Mouse (Mus musculus) midbrain, embryonic 16.5 days (tissue): ENCODE measurements at regions not wholly inside any gene's neighbourhood (a gene's known extent, or its start where the extent isn't known, plus 50 kb on each side); places are given as distances from the start of the nearest gene placed in this dataset.

Source experiments
- ATAC-seq: fragments of 200-750 bp; cut with Nextera tagmentation; 2 replicates; pipeline ENCODE4 v1.8.0; 2017; ENCODE audit warnings: moderate TSS enrichment
- H3K27ac ChIP-seq: fragments of 300-500 bp; sonication (generic); 2 replicates; pipeline ENCODE4 v1.5.1; 2014; ENCODE audit warnings: mild to moderate bottlenecking, low read length, mixed read lengths
- H3K27me3 ChIP-seq: fragments of 300-500 bp; sonication (generic); 2 replicates; pipeline ENCODE4 v1.6.1; 2014; ENCODE audit warnings: low read depth, low read length, mixed read lengths; ENCODE audit not compliant: control insufficient read depth, insufficient read depth
- H3K36me3 ChIP-seq: fragments of 300-500 bp; sonication (generic); 2 replicates; pipeline ENCODE4 v1.6.1; 2014; ENCODE audit warnings: mild to moderate bottlenecking, low read length, moderate library complexity, mixed read lengths; ENCODE audit not compliant: control insufficient read depth, insufficient read depth
- H3K4me1 ChIP-seq: fragments of 300-500 bp; sonication (generic); 2 replicates; pipeline ENCODE4 v1.6.1; 2014; ENCODE audit warnings: mild to moderate bottlenecking, low read length, mixed read lengths; ENCODE audit not compliant: control insufficient read depth, insufficient read depth
- H3K4me2 ChIP-seq: fragments of 300-500 bp; sonication (generic); 2 replicates; pipeline ENCODE4 v1.6.1; 2014; ENCODE audit warnings: mild to moderate bottlenecking, low read length, mixed read lengths
- H3K4me3 ChIP-seq: fragments of 300-500 bp; sonication (generic); 2 replicates; pipeline ENCODE4 v1.5.1; 2014; ENCODE audit warnings: low read depth, mild to moderate bottlenecking, low read length, moderate library complexity, mixed read lengths
- H3K9ac ChIP-seq: fragments of 300-500 bp; sonication (generic); 2 replicates; pipeline ENCODE4 v1.6.1; 2014; ENCODE audit warnings: low read depth, low read length, mixed read lengths
- H3K9me3 ChIP-seq: fragments of 300-500 bp; sonication (generic); replicated peaks from 2 replicates; pipeline ENCODE4 v1.6.1; 2014; ENCODE audit warnings: mild to moderate bottlenecking, low read length, mixed read lengths; ENCODE audit not compliant: control insufficient read depth, poor library complexity, severe bottlenecking
- WGBS: fragments of 180-500 bp; shearing (Covaris S2); extraction: QIAGEN DNeasy Blood & Tissue Kit; methylation state at CpG from one replicate; pipeline ENCODE4 v1.1.7; 2014; 5-methylcytosine and 5-hydroxymethylcytosine counted together

DNA sequence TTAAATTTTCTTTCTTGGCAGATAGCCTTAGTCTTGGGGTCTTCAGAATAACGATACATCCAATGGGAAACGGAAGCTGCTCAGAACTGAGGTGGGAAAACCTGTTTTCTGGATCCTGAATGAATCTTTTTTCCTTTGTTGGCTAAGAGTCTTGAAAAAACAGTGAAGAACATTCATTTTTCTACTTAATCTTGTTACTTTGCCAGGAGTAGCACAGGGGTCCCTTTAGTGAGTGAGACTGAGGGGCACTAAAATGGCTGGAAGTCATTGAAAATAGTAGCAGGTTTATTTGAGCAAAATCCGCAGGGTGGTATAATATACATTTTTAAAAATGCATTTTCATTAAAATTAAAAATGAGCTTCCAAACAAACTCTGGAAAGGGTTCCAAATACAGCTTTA lies 442.8 kb downstream of the Gm43517 start:
- no peaks in the 10 kb centered on the region for H3K9me3 ChIP-seq
- no peaks in the 10 kb centered on the region for H3K27me3 ChIP-seq
- no peaks in the 10 kb centered on the region for H3K4me1 ChIP-seq
- H3K27ac ChIP-seq = no peak overlapping the region
- ATAC-seq = no peak
- no peaks in the 10 kb centered on the region for H3K36me3 ChIP-seq
- no peak overlapping the region for H3K9ac ChIP-seq
- 85% methylated on average over 3 of the region's 3 CpGs for WGBS
- H3K4me2 ChIP-seq = no peak overlapping the region
- no peak overlapping the region for H3K4me3 ChIP-seq

DNA sequence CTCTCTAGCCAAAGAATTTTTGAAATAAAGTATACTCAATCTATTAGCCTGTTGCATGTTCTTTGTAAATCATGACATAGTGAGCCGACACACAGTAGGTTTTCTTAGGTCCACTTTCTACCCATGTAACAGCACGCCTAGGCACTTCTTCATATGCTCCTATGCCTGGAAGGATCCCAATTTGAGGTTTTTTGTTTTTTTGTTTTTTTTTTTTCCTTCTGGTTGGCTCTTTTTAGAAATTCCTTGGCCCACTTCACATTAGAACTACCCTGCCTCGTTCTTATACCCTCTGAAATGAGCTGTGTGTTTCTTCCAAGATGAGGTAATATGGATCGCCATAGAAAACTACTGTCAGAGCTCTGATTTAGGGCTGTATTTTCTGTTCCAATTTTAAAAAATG lies 443.6 kb downstream of the Gm43517 start:
- Histone ChIP-seq H3K9me3 (no peaks in the 10 kb centered on the region), H3K36me3 (no peaks in the 10 kb centered on the region), H3K4me2 (no peak overlapping the region), H3K4me3 (no peak overlapping the region), H3K27ac (no peak overlapping the region), H3K9ac (no peak overlapping the region), H3K4me1 (no peaks in the 10 kb centered on the region), H3K27me3 (no peaks in the 10 kb centered on the region)
- no peak for ATAC-seq
- WGBS = 80% methylated on average over 4 of the region's 4 CpGs

DNA sequence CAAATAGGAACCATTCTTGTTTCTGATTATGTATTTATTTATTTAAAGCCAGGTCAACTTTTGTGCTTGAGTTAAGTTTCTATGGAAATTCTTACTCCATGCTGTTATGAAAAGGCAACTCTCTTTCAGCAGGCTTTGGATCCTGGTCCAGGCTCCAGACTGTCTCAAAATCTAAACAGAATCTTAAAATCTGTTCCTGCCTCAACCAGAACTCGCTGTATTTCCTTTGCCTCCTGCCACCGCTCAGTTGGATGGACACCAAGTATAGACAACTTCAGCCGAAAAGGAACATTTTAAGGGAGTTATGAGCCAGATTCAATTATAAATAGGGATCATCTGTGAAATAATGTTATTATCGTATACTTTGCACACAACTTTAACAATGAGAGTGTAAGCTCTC lies 445.7 kb downstream of the Gm43517 start:
- no peaks in the 10 kb centered on the region for H3K36me3 ChIP-seq
- no peaks in the 10 kb centered on the region for H3K27me3 ChIP-seq
- no peak for ATAC-seq
- H3K4me3 ChIP-seq = no peak overlapping the region
- WGBS = 94% methylated on average over 4 of the region's 4 CpGs
- H3K9me3 ChIP-seq = no peaks in the 10 kb centered on the region
- no peak overlapping the region for H3K9ac ChIP-seq
- no peak overlapping the region for H3K27ac ChIP-seq
- H3K4me1 ChIP-seq = no peaks in the 10 kb centered on the region
- no peak overlapping the region for H3K4me2 ChIP-seq

DNA sequence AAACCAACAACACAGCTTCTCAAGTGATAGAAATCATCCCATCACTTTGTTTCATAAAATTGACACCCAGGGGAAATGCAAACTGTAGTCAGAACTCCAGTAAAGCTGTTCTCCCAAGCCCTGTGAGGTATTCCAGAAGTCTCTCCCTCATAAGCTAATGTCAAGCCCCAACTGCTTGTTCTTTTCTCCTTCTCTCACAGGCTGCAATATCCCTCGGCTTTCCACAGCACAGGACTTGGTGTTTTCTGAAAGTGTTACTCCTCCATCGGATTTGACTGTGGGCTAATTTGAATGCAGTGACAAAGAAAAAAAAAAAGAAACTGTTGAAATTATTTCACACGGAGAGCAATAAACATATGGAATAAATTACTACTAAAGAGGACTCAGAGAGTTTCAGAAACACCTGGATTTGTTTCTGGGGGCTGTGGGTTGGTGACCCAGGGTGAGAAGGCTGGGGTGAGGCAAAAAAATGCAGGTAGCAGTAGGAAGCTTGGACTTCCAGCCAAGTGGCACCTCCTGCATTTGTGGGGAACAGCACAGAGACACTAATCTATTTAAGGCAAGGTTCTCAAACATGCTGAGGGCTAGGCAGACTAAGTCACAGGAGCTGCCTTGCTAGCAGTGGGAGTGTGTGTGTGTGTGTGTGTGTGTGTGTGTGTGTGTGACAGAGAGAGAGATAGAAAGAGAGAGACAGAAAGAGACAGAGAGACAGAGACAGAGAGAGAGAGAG lies 447.3 kb downstream of the Gm43517 start:
- no peak for ATAC-seq
- Histone ChIP-seq H3K9me3 (no peaks in the 10 kb centered on the region), H3K4me1 (no peaks in the 10 kb centered on the region), H3K4me2 (no peak overlapping the region), H3K27ac (no peak overlapping the region), H3K27me3 (no peaks in the 10 kb centered on the region), H3K9ac (no peak overlapping the region), H3K4me3 (no peak overlapping the region), H3K36me3 (no peaks in the 10 kb centered on the region)
- 69% methylated on average over 3 of the region's 3 CpGs for WGBS

DNA sequence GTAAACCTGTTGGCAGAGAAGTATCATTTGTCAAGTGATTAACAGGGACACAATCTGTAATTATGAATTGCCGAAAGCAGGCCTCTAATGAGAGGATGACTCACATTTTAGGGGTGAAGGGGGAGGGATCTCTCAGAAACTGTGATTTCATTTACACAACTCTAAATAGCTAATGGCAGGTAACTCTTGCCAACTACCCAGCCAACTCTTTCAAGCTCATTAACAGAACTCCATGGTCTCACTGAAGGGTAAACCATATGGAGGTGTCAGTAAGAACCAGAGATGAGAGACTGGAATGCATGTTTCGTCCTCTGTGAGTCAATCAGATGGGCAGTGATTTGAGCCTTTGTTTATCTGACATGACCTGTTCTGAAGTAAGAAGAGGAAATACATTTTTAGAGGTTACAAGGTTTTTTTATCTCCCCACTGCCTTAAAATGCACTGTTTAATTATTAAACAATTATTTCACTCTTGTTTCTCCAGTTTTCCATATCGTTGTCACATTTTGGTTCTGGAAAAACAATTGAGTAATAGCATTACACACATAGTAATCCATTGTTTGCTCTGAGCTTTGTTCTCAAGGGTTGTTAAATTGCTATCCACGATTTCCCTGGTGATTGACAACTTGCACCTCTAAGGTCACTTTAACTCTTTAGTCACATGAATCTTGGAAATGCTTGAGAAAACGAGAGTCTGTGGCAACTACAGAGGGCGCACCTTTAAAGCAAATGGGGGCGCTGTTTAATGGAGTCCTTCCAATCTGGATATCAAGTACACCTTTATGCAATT lies 451.5 kb downstream of the Gm43517 start:
- no peak for ATAC-seq
- Histone ChIP-seq H3K9ac (no peak overlapping the region), H3K4me2 (no peak overlapping the region), H3K9me3 (no peaks in the 10 kb centered on the region), H3K27me3 (no peaks in the 10 kb centered on the region), H3K27ac (no peak overlapping the region), H3K4me3 (no peak overlapping the region), H3K36me3 (no peaks in the 10 kb centered on the region), H3K4me1 (no peaks in the 10 kb centered on the region)
- WGBS = 61% methylated on average over 7 of the region's 7 CpGs

DNA sequence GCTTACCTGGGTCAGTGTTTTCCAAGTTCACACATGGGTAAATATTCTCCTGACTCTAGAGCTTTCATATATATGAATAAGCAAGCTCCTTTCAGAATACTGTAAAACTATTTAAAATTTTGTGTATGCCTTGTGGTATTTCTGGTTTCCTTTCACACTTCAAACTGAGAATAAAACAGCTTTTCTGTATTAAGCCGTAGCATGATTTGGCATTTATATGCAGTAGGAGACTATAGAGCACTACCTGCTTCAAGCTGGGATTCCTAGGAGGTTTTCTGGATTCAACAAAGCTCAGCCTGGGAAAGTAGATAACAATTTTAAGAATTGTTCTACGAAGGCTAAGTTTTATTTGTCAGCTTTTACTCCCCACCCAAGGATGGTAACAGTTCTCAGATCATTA lies 500.5 kb downstream of the Gm43517 start:
- ATAC-seq = no peak
- Histone ChIP-seq H3K4me2 (no peak overlapping the region), H3K9ac (no peak overlapping the region), H3K27me3 (no peaks in the 10 kb centered on the region), H3K27ac (no peak overlapping the region), H3K4me3 (no peak overlapping the region), H3K4me1 (no peaks in the 10 kb centered on the region), H3K36me3 (no peaks in the 10 kb centered on the region), H3K9me3 (no peaks in the 10 kb centered on the region)
- 72% methylated on average over 2 of the region's 2 CpGs for WGBS

DNA sequence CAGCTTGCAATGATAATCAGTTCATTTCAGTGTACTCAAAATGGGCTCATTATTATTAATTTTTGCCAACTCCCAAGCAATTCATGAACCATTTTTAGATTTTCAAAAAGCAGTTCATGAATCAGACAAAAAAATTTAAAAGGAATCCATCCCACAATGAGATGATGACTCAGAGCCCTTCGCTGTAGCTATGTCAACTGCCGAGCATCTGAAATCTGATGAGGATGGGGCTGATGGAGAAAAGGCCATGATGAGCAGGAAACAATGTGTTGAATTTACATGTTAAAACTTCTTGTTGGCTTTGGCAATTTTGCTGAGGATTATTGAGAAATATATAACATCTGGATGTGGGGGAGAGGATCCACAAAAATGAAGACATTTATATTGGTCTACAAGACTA lies 502.3 kb downstream of the Gm43517 start:
- no peaks in the 10 kb centered on the region for H3K36me3 ChIP-seq
- ATAC-seq = no peak
- H3K9me3 ChIP-seq = no peaks in the 10 kb centered on the region
- H3K4me1 ChIP-seq = no peaks in the 10 kb centered on the region
- WGBS = 86% methylated on average over 2 of the region's 2 CpGs
- H3K4me2 ChIP-seq = no peak overlapping the region
- H3K9ac ChIP-seq = no peak overlapping the region
- no peak overlapping the region for H3K4me3 ChIP-seq
- no peak overlapping the region for H3K27ac ChIP-seq
- no peaks in the 10 kb centered on the region for H3K27me3 ChIP-seq

DNA sequence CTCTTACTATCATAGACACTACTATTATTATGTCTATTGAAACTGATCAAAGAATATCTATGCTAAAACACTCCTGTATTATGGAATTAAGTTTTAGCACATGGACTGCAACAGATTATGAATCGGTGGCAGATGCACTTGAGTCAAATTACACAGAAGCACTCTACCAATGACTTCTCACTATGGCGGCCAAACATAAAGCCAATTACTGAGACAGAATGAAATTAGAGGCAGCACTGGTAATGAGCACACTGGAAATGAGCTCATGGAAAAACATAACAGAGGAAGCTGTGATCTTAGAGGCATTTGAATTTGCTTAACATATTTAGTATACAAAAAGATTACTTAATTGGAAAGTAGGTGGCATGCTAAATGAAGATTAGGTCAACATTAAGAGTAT lies 512.8 kb downstream of the Gm43517 start:
- WGBS = 78% methylated on average over 2 of the region's 2 CpGs
- H3K27ac ChIP-seq = no peak overlapping the region
- H3K9me3 ChIP-seq = no peaks in the 10 kb centered on the region
- ATAC-seq = no peak
- no peaks in the 10 kb centered on the region for H3K27me3 ChIP-seq
- H3K36me3 ChIP-seq = no peaks in the 10 kb centered on the region
- no peak overlapping the region for H3K4me3 ChIP-seq
- no peak overlapping the region for H3K4me2 ChIP-seq
- no peak overlapping the region for H3K9ac ChIP-seq
- no peaks in the 10 kb centered on the region for H3K4me1 ChIP-seq

DNA sequence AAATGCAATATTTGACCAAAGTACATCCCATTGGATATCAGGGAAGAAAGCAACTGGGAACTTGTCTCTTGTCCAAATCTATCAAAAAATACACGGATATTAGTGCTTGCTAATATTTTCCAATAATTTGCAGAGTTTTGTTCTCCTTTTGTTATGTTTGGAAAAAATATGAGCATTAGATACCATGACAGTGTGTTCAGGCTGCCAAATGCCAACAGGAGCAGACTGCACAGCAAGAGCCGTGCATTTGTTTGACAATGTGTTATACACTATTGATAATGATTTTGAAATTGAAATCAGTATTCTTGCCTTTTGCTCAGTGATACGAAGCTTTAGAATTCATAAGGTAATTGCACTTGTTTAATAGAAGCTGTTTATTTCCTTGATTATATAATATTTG lies 530.7 kb downstream of the Gm43517 start:
- H3K4me3 ChIP-seq = no peak overlapping the region
- WGBS = 89% methylated on average over 3 of the region's 3 CpGs
- no peaks in the 10 kb centered on the region for H3K27me3 ChIP-seq
- H3K4me1 ChIP-seq = no peaks in the 10 kb centered on the region
- no peak overlapping the region for H3K4me2 ChIP-seq
- no peak overlapping the region for H3K27ac ChIP-seq
- no peaks in the 10 kb centered on the region for H3K36me3 ChIP-seq
- ATAC-seq = no peak
- no peaks in the 10 kb centered on the region for H3K9me3 ChIP-seq
- H3K9ac ChIP-seq = no peak overlapping the region
